Mouse (Mus musculus): ENCODE data around the gene Vldlr. TPM values are rescaled to one million over a fixed set of nuclear protein-coding genes. Genes with fewer than 3 reads are reported as not detected.

Vldlr gene
- total and polyA plus RNA-seq, 3 experiments: 0.16 TPM; not detected in 2

- ATAC-seq (ENCODE audit: extremely low read depth, insufficient number of reproducible peaks, low FRiP score, poor library complexity, severe bottlenecking) (no peak), DNase-seq (ENCODE audit: low spot score) (no peak)
- TF ChIP-seq POLR2AphosphoS5 (IDR thresholded peaks at IDR 0.05; ENCODE audit: insufficient replicate concordance, low read depth, low read length) (no peak), GATA1 (IDR thresholded peaks at IDR 0.05; ENCODE audit: borderline replicate concordance, low read length) (no peak), TAL1 (conservative IDR thresholded peaks at IDR 0.05; ENCODE audit: low read depth, low read length) (no peak), GATA2 (IDR thresholded peaks at IDR 0.05; ENCODE audit: borderline replicate concordance, low read depth, low read length) (no peak), CTCF (IDR thresholded peaks at IDR 0.05; ENCODE audit: low read depth, low read length) (no peak)
- no peaks in the 10 kb centered on the region for H3K9me3 ChIP-seq (replicated peaks)
- no peaks in the 10 kb centered on the region for H3K4me1 ChIP-seq (ENCODE audit: insufficient read depth, low read depth, low read length)
- no peaks in the 10 kb centered on the region for H3K27me3 ChIP-seq (ENCODE audit: insufficient read depth, low read length)
- no peaks in the 10 kb centered on the region for H3K36me3 ChIP-seq (replicated peaks)
- H3K4me3 ChIP-seq (ENCODE audit: low read depth, low read length): no peak overlapping the region
Observed at GRCm38 (mm10) chr19:27226626-27227025, 10.3 kb downstream of the Vldlr start.

- ATAC-seq (ENCODE audit: extremely low read depth, insufficient number of reproducible peaks, low FRiP score, poor library complexity, severe bottlenecking): no peak
- Histone ChIP-seq H3K27me3 (ENCODE audit: insufficient read depth, low read length) (no peaks in the 10 kb centered on the region), H3K4me3 (ENCODE audit: low read depth, low read length) (no peak overlapping the region), H3K9me3 (replicated peaks) (no peaks in the 10 kb centered on the region), H3K36me3 (replicated peaks) (no peaks in the 10 kb centered on the region), H3K4me1 (ENCODE audit: insufficient read depth, low read depth, low read length) (no peaks in the 10 kb centered on the region)
- TF ChIP-seq GATA2 (IDR thresholded peaks at IDR 0.05; ENCODE audit: borderline replicate concordance, low read depth, low read length) (no peak), GATA1 (IDR thresholded peaks at IDR 0.05; ENCODE audit: borderline replicate concordance, low read length) (no peak), CTCF (IDR thresholded peaks at IDR 0.05; ENCODE audit: low read depth, low read length) (no peak), TAL1 (conservative IDR thresholded peaks at IDR 0.05; ENCODE audit: low read depth, low read length) (no peak), POLR2AphosphoS5 (IDR thresholded peaks at IDR 0.05; ENCODE audit: insufficient replicate concordance, low read depth, low read length) (no peak)
- DNase-seq (ENCODE audit: low spot score): no peak
Observed at GRCm38 (mm10) chr19:27227131-27227530, 10.8 kb downstream of the Vldlr start.

GRCm38 (mm10) chr19:27228254-27228653 is 12.0 kb downstream of the Vldlr start:
- H3K4me3 ChIP-seq (ENCODE audit: low read depth, low read length): no peak overlapping the region
- DNase-seq (ENCODE audit: low spot score) (no peak), ATAC-seq (ENCODE audit: extremely low read depth, insufficient number of reproducible peaks, low FRiP score, poor library complexity, severe bottlenecking) (no peak)

GRCm38 (mm10) chr19:27233386-27233785 is 17.1 kb downstream of the Vldlr start:
- no peak for TF ChIP-seq GATA2 (IDR thresholded peaks at IDR 0.05; ENCODE audit: borderline replicate concordance, low read depth, low read length)
- no peak for TF ChIP-seq POLR2AphosphoS5 (IDR thresholded peaks at IDR 0.05; ENCODE audit: insufficient replicate concordance, low read depth, low read length)
- TF ChIP-seq CTCF (IDR thresholded peaks at IDR 0.05; ENCODE audit: low read depth, low read length): no peak
- TF ChIP-seq TAL1 (conservative IDR thresholded peaks at IDR 0.05; ENCODE audit: low read depth, low read length): no peak
- TF ChIP-seq GATA1 (IDR thresholded peaks at IDR 0.05; ENCODE audit: borderline replicate concordance, low read length): no peak
- Histone ChIP-seq H3K4me3 (ENCODE audit: low read depth, low read length) (no peak overlapping the region), H3K4me1 (ENCODE audit: insufficient read depth, low read depth, low read length) (no peaks in the 10 kb centered on the region), H3K9me3 (replicated peaks) (peaks cover 7% of the 10 kb centered on the region), H3K36me3 (replicated peaks) (no peaks in the 10 kb centered on the region), H3K27me3 (ENCODE audit: insufficient read depth, low read length) (no peaks in the 10 kb centered on the region)
- DNase-seq (ENCODE audit: low spot score) (no peak), ATAC-seq (ENCODE audit: extremely low read depth, insufficient number of reproducible peaks, low FRiP score, poor library complexity, severe bottlenecking) (no peak)

More at GRCm38 (mm10) chr19:27228254-27228653, 12.0 kb downstream of the Vldlr start:
- H3K36me3 ChIP-seq (replicated peaks): no peaks in the 10 kb centered on the region
- no peaks in the 10 kb centered on the region for H3K4me1 ChIP-seq (ENCODE audit: insufficient read depth, low read depth, low read length)
- TF ChIP-seq GATA2 (IDR thresholded peaks at IDR 0.05; ENCODE audit: borderline replicate concordance, low read depth, low read length) (no peak), CTCF (IDR thresholded peaks at IDR 0.05; ENCODE audit: low read depth, low read length) (no peak), POLR2AphosphoS5 (IDR thresholded peaks at IDR 0.05; ENCODE audit: insufficient replicate concordance, low read depth, low read length) (no peak), TAL1 (conservative IDR thresholded peaks at IDR 0.05; ENCODE audit: low read depth, low read length) (no peak), GATA1 (IDR thresholded peaks at IDR 0.05; ENCODE audit: borderline replicate concordance, low read length) (no peak)
- no peaks in the 10 kb centered on the region for H3K9me3 ChIP-seq (replicated peaks)
- H3K27me3 ChIP-seq (ENCODE audit: insufficient read depth, low read length): no peaks in the 10 kb centered on the region

DNA sequence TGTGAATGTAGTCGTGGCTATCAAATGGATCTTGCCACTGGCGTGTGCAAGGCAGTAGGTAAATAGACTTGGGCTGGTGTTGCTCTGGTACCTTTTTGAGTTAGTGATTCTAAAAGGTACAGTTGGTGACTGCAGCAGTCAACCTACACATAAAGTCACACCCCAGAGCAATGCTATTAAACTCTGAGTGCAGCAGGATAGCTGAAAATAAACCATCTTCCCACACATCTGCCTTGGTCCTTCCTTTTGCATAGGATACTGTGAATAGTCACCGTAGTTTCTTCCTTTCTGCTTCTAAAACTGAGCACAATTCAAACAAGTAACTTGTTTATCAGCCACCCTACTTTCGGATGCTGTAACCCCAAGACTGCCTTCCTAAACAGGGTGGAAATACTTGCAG is 23.6 kb downstream of the Vldlr start:
- Histone ChIP-seq H3K27me3 (ENCODE audit: insufficient read depth, low read length) (no peaks in the 10 kb centered on the region), H3K36me3 (replicated peaks) (no peaks in the 10 kb centered on the region), H3K4me3 (ENCODE audit: low read depth, low read length) (no peak overlapping the region), H3K9me3 (replicated peaks) (peaks cover 8% of the 10 kb centered on the region), H3K4me1 (ENCODE audit: insufficient read depth, low read depth, low read length) (no peaks in the 10 kb centered on the region)
- TF ChIP-seq CTCF (IDR thresholded peaks at IDR 0.05; ENCODE audit: low read depth, low read length): no peak
- no peak for TF ChIP-seq GATA1 (IDR thresholded peaks at IDR 0.05; ENCODE audit: borderline replicate concordance, low read length)
- no peak for DNase-seq (ENCODE audit: low spot score)
- ATAC-seq (ENCODE audit: extremely low read depth, insufficient number of reproducible peaks, low FRiP score, poor library complexity, severe bottlenecking): no peak

- TF ChIP-seq GATA1 (IDR thresholded peaks at IDR 0.05; ENCODE audit: borderline replicate concordance, low read length): no peak
- no peak for TF ChIP-seq TAL1 (conservative IDR thresholded peaks at IDR 0.05; ENCODE audit: low read depth, low read length)
- TF ChIP-seq GATA2 (IDR thresholded peaks at IDR 0.05; ENCODE audit: borderline replicate concordance, low read depth, low read length): no peak
- no peak for TF ChIP-seq POLR2AphosphoS5 (IDR thresholded peaks at IDR 0.05; ENCODE audit: insufficient replicate concordance, low read depth, low read length)
- TF ChIP-seq CTCF (IDR thresholded peaks at IDR 0.05; ENCODE audit: low read depth, low read length): no peak
- no peak overlapping the region for H3K4me3 ChIP-seq (ENCODE audit: low read depth, low read length)
- ATAC-seq (ENCODE audit: extremely low read depth, insufficient number of reproducible peaks, low FRiP score, poor library complexity, severe bottlenecking) (no peak), DNase-seq (ENCODE audit: low spot score) (no peak)
- no peaks in the 10 kb centered on the region for H3K4me1 ChIP-seq (ENCODE audit: insufficient read depth, low read depth, low read length)
- no peaks in the 10 kb centered on the region for H3K36me3 ChIP-seq (replicated peaks)
- no peaks in the 10 kb centered on the region for H3K27me3 ChIP-seq (ENCODE audit: insufficient read depth, low read length)
- H3K9me3 ChIP-seq (replicated peaks): no peaks in the 10 kb centered on the region
Observed at GRCm38 (mm10) chr19:27243527-27243926, 27.2 kb downstream of the Vldlr start.

DNA sequence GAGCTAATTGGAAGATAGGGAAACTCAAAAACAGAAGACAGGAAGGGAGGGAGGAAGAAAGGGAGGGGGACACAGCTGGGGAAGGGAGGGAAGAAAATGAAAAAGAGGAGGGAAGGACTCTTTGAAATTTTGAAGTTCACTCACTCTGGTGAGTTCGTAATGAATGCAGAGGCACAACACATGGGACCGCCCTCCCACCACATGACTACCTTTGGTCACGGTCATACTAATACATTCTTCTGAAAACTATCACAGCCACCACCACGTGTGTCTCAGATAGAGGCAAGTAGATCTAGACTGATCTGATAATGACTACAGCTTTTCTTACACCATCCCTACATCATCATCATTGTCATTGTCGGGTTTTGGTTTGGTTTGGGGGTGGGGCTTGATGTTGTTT is 38.5 kb downstream of the Vldlr start:
- H3K27me3 ChIP-seq (ENCODE audit: insufficient read depth, low read length): no peaks in the 10 kb centered on the region
- ATAC-seq (ENCODE audit: extremely low read depth, insufficient number of reproducible peaks, low FRiP score, poor library complexity, severe bottlenecking) (no peak), DNase-seq (ENCODE audit: low spot score) (no peak)
- no peaks in the 10 kb centered on the region for H3K36me3 ChIP-seq (replicated peaks)
- H3K4me3 ChIP-seq (ENCODE audit: low read depth, low read length): no peak overlapping the region
- no peaks in the 10 kb centered on the region for H3K9me3 ChIP-seq (replicated peaks)
- TF ChIP-seq GATA1 (IDR thresholded peaks at IDR 0.05; ENCODE audit: borderline replicate concordance, low read length) (no peak), TAL1 (conservative IDR thresholded peaks at IDR 0.05; ENCODE audit: low read depth, low read length) (no peak), POLR2AphosphoS5 (IDR thresholded peaks at IDR 0.05; ENCODE audit: insufficient replicate concordance, low read depth, low read length) (no peak), CTCF (IDR thresholded peaks at IDR 0.05; ENCODE audit: low read depth, low read length) (no peak), GATA2 (IDR thresholded peaks at IDR 0.05; ENCODE audit: borderline replicate concordance, low read depth, low read length) (no peak)
- no peaks in the 10 kb centered on the region for H3K4me1 ChIP-seq (ENCODE audit: insufficient read depth, low read depth, low read length)

All from G1E (cell line).